Mouse (Mus musculus): ENCODE results near the gene Arl9.

- TF ChIP-seq POLR2A (IDR thresholded peaks at IDR 0.05; ENCODE audit: control insufficient read depth, low read depth, low read length), result no peak
- TF ChIP-seq CTCF (IDR thresholded peaks at IDR 0.05; ENCODE audit: control insufficient read depth, insufficient read depth, insufficient replicate concordance, low read depth, low read length), result no peak
These were observed 34.6 kb downstream of the Arl9 start for GRCm38 (mm10) chr5:77038451-77038850.
